Mouse (Mus musculus) MEL (cell line): ENCODE data around the gene Smim5. TPM values are rescaled to one million over a fixed set of nuclear protein-coding genes. Genes with fewer than 3 reads are reported as not detected.

Source experiments
- DNase-seq: peaks from one replicate; pipeline ENCODE4 v3.0.0; 2011; ENCODE audit warnings: low read depth, low spot score
- H3K27ac ChIP-seq: 2 replicates; pipeline ENCODE4 v1.5.1; 2012; ENCODE audit warnings: low read depth, mild to moderate bottlenecking, control low read depth, low read length, moderate library complexity; ENCODE audit not compliant: control insufficient read depth
- H3K27me3 ChIP-seq, 2 experiments: fragments of 150-350 bp in 1 of 2; sonication (generic) in 1 of 2; 2 replicates each; pipeline ENCODE4 v1.6.1; 2012; ENCODE audit warnings: low read length in 2 of 2, mild to moderate bottlenecking in 2 of 2, improper control_type of control experiment in 1 of 2, moderate library complexity in 1 of 2; ENCODE audit not compliant: insufficient read depth in 2 of 2, control insufficient read depth in 1 of 2
- H3K36me3 ChIP-seq, 2 experiments: 2 replicates each; pipeline ENCODE4 v1.6.1; 2012 to 2014; ENCODE audit warnings: low read length in 2 of 2, improper control_type of control experiment in 1 of 2, inconsistent platforms in 1 of 2, mild to moderate bottlenecking in 1 of 2; ENCODE audit not compliant: insufficient read depth in 2 of 2, control insufficient read depth in 1 of 2
- H3K4me1 ChIP-seq, 2 experiments: fragments of 150-350 bp in 1 of 2; sonication (generic) in 1 of 2; 2 replicates each; pipeline ENCODE4 v1.6.1; 2012; ENCODE audit warnings: low read length in 2 of 2, improper control_type of control experiment in 1 of 2, mild to moderate bottlenecking in 1 of 2; ENCODE audit not compliant: insufficient read depth in 2 of 2, control insufficient read depth in 1 of 2
- H3K4me3 ChIP-seq, 2 experiments: fragments of 150-350 bp in 1 of 2; sonication (generic) in 1 of 2; 2 replicates each; pipeline ENCODE4 v1.5.1; 2012; ENCODE audit warnings: low read depth in 2 of 2, low read length in 2 of 2, mild to moderate bottlenecking in 2 of 2, moderate library complexity in 2 of 2, control low read depth in 1 of 2, improper control_type of control experiment in 1 of 2; ENCODE audit not compliant: control insufficient read depth in 1 of 2, insufficient read depth in 1 of 2
- H3K79me2 ChIP-seq: 2 replicates; pipeline ENCODE4 v1.6.1; 2012; ENCODE audit warnings: mild to moderate bottlenecking, low read length, moderate library complexity; ENCODE audit not compliant: control insufficient read depth, poor library complexity, insufficient read depth
- H3K9ac ChIP-seq: 2 replicates; pipeline ENCODE4 v1.6.1; 2012; ENCODE audit warnings: low read depth, mild to moderate bottlenecking, control low read depth, low read length, moderate library complexity; ENCODE audit not compliant: control insufficient read depth, poor library complexity, severe bottlenecking
- H3K9me3 ChIP-seq: fragments of 150-350 bp; sonication (generic); replicated peaks from 2 replicates; pipeline ENCODE4 v1.6.1; 2012; ENCODE audit warnings: mild to moderate bottlenecking, low read length, improper control_type of control experiment, moderate library complexity; ENCODE audit not compliant: insufficient read depth
- CHD1 ChIP-seq: IDR thresholded peaks from 2 replicates; pipeline ENCODE4 v1.6.1; 2012; ENCODE audit warnings: low read depth, mild to moderate bottlenecking, inconsistent platforms, low read length, improper control_type of control experiment
- CTCF ChIP-seq, 3 experiments: IDR thresholded peaks in 2 of 3; conservative IDR thresholded peaks in 1 of 3; 2 replicates each; pipeline ENCODE4 v1.5.1; 2011 to 2012; ENCODE audit warnings: low read length in 3 of 3, low read depth in 2 of 3, mild to moderate bottlenecking in 2 of 3, improper control_type of control experiment in 1 of 3, inconsistent platforms in 1 of 3, mixed read lengths in 1 of 3, moderate library complexity in 1 of 3; ENCODE audit not compliant: control insufficient read depth in 1 of 3, insufficient read depth in 1 of 3, poor library complexity in 1 of 3, severe bottlenecking in 1 of 3
- E2F4 ChIP-seq: IDR thresholded peaks from 2 replicates; pipeline ENCODE4 v1.6.1; 2011; ENCODE audit warnings: low read depth, low read length, improper control_type of control experiment, borderline replicate concordance
- ELF1 ChIP-seq: IDR thresholded peaks from 2 replicates; pipeline ENCODE4 v1.6.1; 2014; ENCODE audit warnings: low read depth, mild to moderate bottlenecking, inconsistent platforms, low read length, improper control_type of control experiment, moderate library complexity
- EP300 ChIP-seq, 2 experiments: IDR thresholded peaks; 2 replicates each; pipeline ENCODE4 v1.6.1; 2011; ENCODE audit warnings: improper control_type of control experiment in 2 of 2, low read length in 2 of 2, low read depth in 1 of 2, mild to moderate bottlenecking in 1 of 2
- ETS1 ChIP-seq: IDR thresholded peaks from 2 replicates; pipeline ENCODE4 v1.6.1; 2012; ENCODE audit warnings: low read depth, mild to moderate bottlenecking, inconsistent platforms, low read length, improper control_type of control experiment, moderate library complexity
- GABPA ChIP-seq: IDR thresholded peaks from 2 replicates; pipeline ENCODE4 v1.6.1; 2012; ENCODE audit warnings: low read depth, mild to moderate bottlenecking, inconsistent platforms, low read length, improper control_type of control experiment, moderate library complexity
- HCFC1 ChIP-seq: IDR thresholded peaks from 2 replicates; pipeline ENCODE4 v1.6.1; 2012; ENCODE audit warnings: low read depth, mild to moderate bottlenecking, inconsistent platforms, low read length, improper control_type of control experiment, moderate library complexity
- POLR2A ChIP-seq, 2 experiments: IDR thresholded peaks; 2 replicates each; pipeline ENCODE4 v1.6.1; 2011 to 2012; ENCODE audit warnings: low read length in 2 of 2, mild to moderate bottlenecking in 2 of 2, control low read depth in 1 of 2, improper control_type of control experiment in 1 of 2, low read depth in 1 of 2, moderate library complexity in 1 of 2; ENCODE audit not compliant: control insufficient read depth in 1 of 2, insufficient read depth in 1 of 2, poor library complexity in 1 of 2
- POLR2AphosphoS2 ChIP-seq: IDR thresholded peaks from 2 replicates; pipeline ENCODE4 v1.6.1; 2011; ENCODE audit warnings: low read length, improper control_type of control experiment
- POLR2AphosphoS5 ChIP-seq: IDR thresholded peaks from 2 replicates; pipeline ENCODE4 v1.6.1; 2012; ENCODE audit warnings: low read depth, borderline replicate concordance, mild to moderate bottlenecking, inconsistent platforms, low read length, moderate library complexity, mixed read lengths
- RAD21 ChIP-seq: IDR thresholded peaks from 2 replicates; pipeline ENCODE4 v1.6.1; 2011; ENCODE audit warnings: mild to moderate bottlenecking, low read depth, low read length, improper control_type of control experiment
- RCOR1 ChIP-seq: IDR thresholded peaks from 2 replicates; pipeline ENCODE4 v1.6.1; 2012; ENCODE audit warnings: low read depth, mild to moderate bottlenecking, inconsistent platforms, low read length, improper control_type of control experiment
- SMC3 ChIP-seq: IDR thresholded peaks from 2 replicates; pipeline ENCODE4 v1.6.1; 2011; ENCODE audit warnings: low read depth, low read length, improper control_type of control experiment
- TAL1 ChIP-seq: IDR thresholded peaks from 2 replicates; pipeline ENCODE4 v1.6.1; 2012; ENCODE audit warnings: mild to moderate bottlenecking, inconsistent platforms, low read length, moderate library complexity, mixed read lengths
- TCF12 ChIP-seq: IDR thresholded peaks from 2 replicates; pipeline ENCODE4 v1.6.1; 2014; ENCODE audit warnings: low read depth, mild to moderate bottlenecking, inconsistent platforms, low read length, improper control_type of control experiment, moderate library complexity
- UBTF ChIP-seq: IDR thresholded peaks from 2 replicates; pipeline ENCODE4 v1.6.1; 2012; ENCODE audit warnings: low read depth, mild to moderate bottlenecking, inconsistent platforms, low read length, improper control_type of control experiment, moderate library complexity, borderline replicate concordance; ENCODE audit not compliant: insufficient read depth
- USF1 ChIP-seq: IDR thresholded peaks from 2 replicates; pipeline ENCODE4 v1.6.1; 2014; ENCODE audit warnings: low read depth, mild to moderate bottlenecking, inconsistent platforms, low read length, improper control_type of control experiment, moderate library complexity
- USF2 ChIP-seq, 2 experiments: IDR thresholded peaks; 2 replicates each; pipeline ENCODE4 v1.6.1; 2011 to 2012; ENCODE audit warnings: improper control_type of control experiment in 2 of 2, low read length in 2 of 2, borderline replicate concordance in 1 of 2, inconsistent platforms in 1 of 2, low read depth in 1 of 2, mild to moderate bottlenecking in 1 of 2; ENCODE audit not compliant: insufficient read depth in 1 of 2
- ZMIZ1 ChIP-seq: IDR thresholded peaks from 2 replicates; pipeline ENCODE4 v1.6.1; 2012; ENCODE audit warnings: low read depth, mild to moderate bottlenecking, inconsistent platforms, low read length, improper control_type of control experiment, moderate library complexity
- polyA plus RNA-seq, 2 experiments: library from polyadenylated mRNA; stranded (reverse) in 1 of 2; unstranded in 1 of 2; fragments of >175 nt in 1 of 2; fragments of >200 nt in 1 of 2; gene quantifications; 2 replicates each; pipeline versions ENCODE4 v1.2.1 to v1.2.4; 2012; ENCODE audit warnings: low replicate concordance in 2 of 2, low read depth in 1 of 2; ENCODE audit not compliant: insufficient read length in 2 of 2, insufficient read depth in 1 of 2, missing spikeins in 1 of 2
- total RNA-seq: library from RNA; depleted of rRNA; stranded (reverse); fragments of 300-350 nt; gene quantifications from 2 replicates; pipeline ENCODE4 v1.2.3, GENCODE M21; 2012

Gene Smim5
- total and polyA plus RNA-seq, 3 experiments, result 24.8 to 41.0 TPM; not detected in 1

- H3K36me3 ChIP-seq, result no peaks in the 10 kb centered on the region
Observed at GRCm38 (mm10) chr11:115892213-115892612, 7.6 kb upstream of the Smim5 start.

DNA sequence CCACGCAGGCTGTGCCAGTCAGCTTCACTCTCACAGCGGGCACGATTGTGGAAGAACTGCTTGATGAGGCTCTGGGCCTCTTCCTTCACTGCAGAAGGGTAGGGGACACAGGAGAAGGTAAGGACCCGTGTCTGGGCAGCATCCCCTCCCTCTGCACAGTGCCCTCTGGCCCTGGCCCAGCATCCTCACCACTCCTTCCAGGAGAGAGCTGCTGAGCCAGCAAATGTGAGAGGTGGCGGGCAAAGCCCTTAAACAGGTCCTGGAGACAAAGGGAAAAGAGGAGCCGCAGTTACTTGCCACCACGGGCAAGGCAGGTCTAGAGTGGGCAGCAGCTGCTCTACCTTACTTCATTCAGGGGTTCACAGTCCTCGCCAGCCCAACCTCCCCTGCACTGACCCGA is 6.7 kb upstream of the Smim5 start:
- Histone ChIP-seq H3K4me3 (no peak overlapping the region), H3K27me3 (no peaks in the 10 kb centered on the region), H3K9ac (no peak overlapping the region), H3K27ac (no peak overlapping the region), H3K9me3 (no peaks in the 10 kb centered on the region), H3K4me1 (no peaks in the 10 kb centered on the region), H3K36me3 (no peaks in the 10 kb centered on the region), H3K79me2 (no peaks in the 10 kb centered on the region)
- no peak for DNase-seq
- TF ChIP-seq CHD1 (no peak), SMC3 (no peak), TCF12 (no peak), POLR2AphosphoS2 (no peak), ELF1 (no peak), USF2 (IDR thresholded peaks at IDR 0.05; ENCODE audit: borderline replicate concordance in 1 of 2, insufficient read depth in 1 of 2, low read depth in 1 of 2, low read length in 2 of 2) (no peak), UBTF (no peak), CTCF (IDR thresholded peaks at IDR 0.05 in 2 of 3, conservative IDR thresholded peaks at IDR 0.05 in 1 of 3; ENCODE audit: control insufficient read depth in 1 of 3, insufficient read depth in 1 of 3, low read depth in 2 of 3, low read length in 3 of 3, poor library complexity in 1 of 3, severe bottlenecking in 1 of 3) (no peak), ETS1 (no peak), POLR2AphosphoS5 (no peak), ZMIZ1 (no peak), POLR2A (IDR thresholded peaks at IDR 0.05; ENCODE audit: control insufficient read depth in 1 of 2, insufficient read depth in 1 of 2, low read depth in 1 of 2, low read length in 2 of 2, poor library complexity in 1 of 2) (no peak), USF1 (no peak), E2F4 (no peak)

More at GRCm38 (mm10) chr11:115892213-115892612, 7.6 kb upstream of the Smim5 start:
- no peaks in the 10 kb centered on the region for H3K9me3 ChIP-seq
- no peak for TF ChIP-seq RAD21
- TF ChIP-seq UBTF, result no peak
- no peak for TF ChIP-seq CHD1
- no peak for TF ChIP-seq E2F4
- no peak for TF ChIP-seq HCFC1
- no peak for TF ChIP-seq TAL1
- no peak for TF ChIP-seq RCOR1
- no peak for TF ChIP-seq POLR2A (IDR thresholded peaks at IDR 0.05; ENCODE audit: control insufficient read depth in 1 of 2, insufficient read depth in 1 of 2, low read depth in 1 of 2, low read length in 2 of 2, poor library complexity in 1 of 2)
- no peak for TF ChIP-seq GABPA
- TF ChIP-seq EP300 (IDR thresholded peaks at IDR 0.05; ENCODE audit: low read depth in 1 of 2, low read length in 2 of 2), result no peak
- TF ChIP-seq, all 39 proteins: peak for 0
- H3K4me3 ChIP-seq, result no peak overlapping the region
- H3K79me2 ChIP-seq, result no peaks in the 10 kb centered on the region
- no peaks in the 10 kb centered on the region for H3K4me1 ChIP-seq
- no peak overlapping the region for H3K9ac ChIP-seq
- H3K27ac ChIP-seq, result no peak overlapping the region
- no peak for DNase-seq
- H3K27me3 ChIP-seq, result no peaks in the 10 kb centered on the region
